Mouse (Mus musculus): Measurements from ENCODE around the gene Pot1b.
A peak's percentile ranks its signal among the peaks of the same experiment; 100 is the strongest.

The Pot1b gene

GRCm38 (mm10) chr17:55711984-55712811, at the start of gene Pot1b:
Gene Pot1b, minus strand, starts transcription at chr17:55712628.
- DNase-seq, result peak; percentile 99

- DNase-seq, result no peak
Measured at GRCm38 (mm10) chr17:55751170-55751569, 38.7 kb upstream of the Pot1b start.

- DNase-seq, result no peak
Measured at GRCm38 (mm10) chr17:55749786-55750185, 37.4 kb upstream of the Pot1b start, which contains the start of gene Adgre4. Gene Adgre4, plus strand, starts transcription at chr17:55749984.

GRCm38 (mm10) chr17:55736675-55737074, 24.2 kb upstream of the Pot1b start:
- DNase-seq, result no peak

GRCm38 (mm10) chr17:55726193-55726592, 13.8 kb upstream of the Pot1b start:
- no peak for DNase-seq

GRCm38 (mm10) chr17:55722250-55722649, 9.8 kb upstream of the Pot1b start:
- DNase-seq, result no peak

GRCm38 (mm10) chr17:55721270-55721669, 8.8 kb upstream of the Pot1b start:
- no peak for DNase-seq

- DNase-seq, result no peak
Measured at GRCm38 (mm10) chr17:55702865-55703264, 9.6 kb downstream of the Pot1b start.

- peak; percentile 81 for DNase-seq
Measured at GRCm38 (mm10) chr17:55702161-55702820, 10.1 kb downstream of the Pot1b start.

- no peak for DNase-seq
Measured at GRCm38 (mm10) chr17:55699388-55699787, 13.0 kb downstream of the Pot1b start.

- no peak for DNase-seq
Measured at GRCm38 (mm10) chr17:55661099-55661498, 51.3 kb downstream of the Pot1b start.

- DNase-seq, result no peak
Measured at GRCm38 (mm10) chr17:55625092-55625491, 87.3 kb downstream of the Pot1b start, which contains the start of gene Vmn2r118. Gene Vmn2r118, minus strand, starts transcription at chr17:55625192.

Measured in lung, postnatal 10 days (tissue).